Mouse (Mus musculus): ENCODE results near the gene Tsga13. TPM values are rescaled to one million over a fixed set of nuclear protein-coding genes. Genes with fewer than 3 reads are reported as not detected.

Tsga13 gene
- total RNA-seq, 2 experiments from 2014 or later, result not detected

- DNase-seq (ENCODE audit: low spot score in 2 of 2), result no peak
These were observed 50.2 kb downstream of the Tsga13 start for GRCm38 (mm10) chr6:30865031-30865678.

- DNase-seq (ENCODE audit: low spot score in 2 of 2), result no peak
These were observed 59.4 kb downstream of the Tsga13 start for GRCm38 (mm10) chr6:30855956-30856355.

- no peak for DNase-seq (ENCODE audit: low spot score in 2 of 2)
These were observed 60.2 kb downstream of the Tsga13 start for GRCm38 (mm10) chr6:30855205-30855604.

- DNase-seq (ENCODE audit: low spot score in 2 of 2), result no peak
These were observed 65.6 kb downstream of the Tsga13 start for GRCm38 (mm10) chr6:30849818-30850217.

Other genes with a start within 250 kb of the Tsga13 start
- 1 to 10 TPM; 6.4 to 7.0 TPM for gene Cep41, start 221.8 kb downstream of the Tsga13 start, total RNA-seq (2021)
- gene Mest, start 192.0 kb downstream of the Tsga13 start, total RNA-seq (2021), result 100 to 1,000 TPM in 1 of 2 experiments, 10 to 100 TPM in 1; 94.5 to 106 TPM
- gene Copg2, start 18.8 kb downstream of the Tsga13 start, total RNA-seq (2021), result 10 to 100 TPM; 73.9 to 81.6 TPM
- under 1 TPM; 0.56 to 0.77 TPM for gene Klf14, start 43.5 kb upstream of the Tsga13 start, total RNA-seq (2021)